Mouse (Mus musculus) CH12.LX (cell line): ENCODE results near the gene Rps6ka5. TPM values are rescaled to one million over a fixed set of nuclear protein-coding genes. Genes with fewer than 3 reads are reported as not detected.

Source experiments
- DNase-seq: peaks from one replicate; pipeline ENCODE4 v3.0.0-alpha.2; 2013; ENCODE audit errors: extremely low read depth
- H3K27ac ChIP-seq: 2 replicates; pipeline ENCODE4 v1.5.1; 2012; ENCODE audit warnings: low read depth, mild to moderate bottlenecking, control low read depth, moderate library complexity; ENCODE audit not compliant: insufficient read depth
- H3K27me3 ChIP-seq: replicated peaks from 2 replicates; pipeline ENCODE3; 2012; ENCODE audit warnings: inconsistent platforms
- H3K36me3 ChIP-seq, 2 experiments: replicated peaks in 1 of 2; 2 replicates each; pipeline versions ENCODE3 to v1.6.1; 2012; ENCODE audit warnings: inconsistent platforms in 1 of 2, low read length in 1 of 2, mild to moderate bottlenecking in 1 of 2, mixed read lengths in 1 of 2, moderate library complexity in 1 of 2; ENCODE audit not compliant: control insufficient read depth in 1 of 2, insufficient read depth in 1 of 2
- H3K4me1 ChIP-seq, 2 experiments: 2 replicates each; pipeline ENCODE4 v1.6.1; 2012; ENCODE audit warnings: inconsistent platforms in 1 of 2, moderate library complexity in 1 of 2; ENCODE audit not compliant: insufficient read depth in 2 of 2, control insufficient read depth in 1 of 2
- H3K4me2 ChIP-seq: 2 replicates; pipeline ENCODE4 v1.6.1; 2012; ENCODE audit warnings: low read depth, mild to moderate bottlenecking, control low read depth; ENCODE audit not compliant: poor library complexity, insufficient read depth, severe bottlenecking
- H3K4me3 ChIP-seq, 3 experiments: fragments of 150-350 bp in 1 of 3; sonication (generic) in 1 of 3; replicated peaks in 1 of 3; 2 replicates each; pipeline versions ENCODE3 to v1.5.1; 2011 to 2012; ENCODE audit warnings: low read depth in 2 of 3, low read length in 2 of 3, mild to moderate bottlenecking in 2 of 3, moderate library complexity in 2 of 3, control low read depth in 1 of 3, improper control_type of control experiment in 1 of 3, inconsistent platforms in 1 of 3, mixed read lengths in 1 of 3; ENCODE audit not compliant: poor library complexity in 1 of 3
- H3K79me2 ChIP-seq: replicated peaks from 2 replicates; pipeline ENCODE4 v1.6.1; 2012; ENCODE audit warnings: mild to moderate bottlenecking, moderate library complexity; ENCODE audit not compliant: control insufficient read depth, poor library complexity, insufficient read depth, severe bottlenecking; ENCODE audit errors: extremely low read depth
- H3K9ac ChIP-seq: 2 replicates; pipeline ENCODE4 v1.6.1; 2012; ENCODE audit warnings: low read depth, mild to moderate bottlenecking, control low read depth, moderate library complexity; ENCODE audit not compliant: insufficient read depth
- H3K9me3 ChIP-seq: replicated peaks from 2 replicates; pipeline ENCODE3; 2012; ENCODE audit warnings: low read length, inconsistent platforms, mixed read lengths
- BHLHE40 ChIP-seq: IDR thresholded peaks from 2 replicates; pipeline ENCODE4 v1.6.1; 2011; ENCODE audit warnings: mild to moderate bottlenecking, low read depth, low read length, improper control_type of control experiment
- CHD1 ChIP-seq: IDR thresholded peaks from 2 replicates; pipeline ENCODE4 v1.6.1; 2012; ENCODE audit warnings: low read depth, low read length, improper control_type of control experiment, inconsistent platforms
- CHD2 ChIP-seq: IDR thresholded peaks from 2 replicates; pipeline ENCODE4 v1.6.1; 2011; ENCODE audit warnings: low read length, improper control_type of control experiment
- CTCF ChIP-seq, 2 experiments: IDR thresholded peaks in 1 of 2; conservative IDR thresholded peaks in 1 of 2; 2 replicates each; pipeline ENCODE4 v1.5.1; 2011 to 2012; ENCODE audit warnings: low read depth in 2 of 2, low read length in 2 of 2, improper control_type of control experiment in 1 of 2, inconsistent platforms in 1 of 2, mild to moderate bottlenecking in 1 of 2, moderate library complexity in 1 of 2
- E2F4 ChIP-seq: IDR thresholded peaks from 2 replicates; pipeline ENCODE4 v1.6.1; 2011; ENCODE audit warnings: low read depth, low read length, improper control_type of control experiment; ENCODE audit not compliant: insufficient replicate concordance
- ELF1 ChIP-seq: IDR thresholded peaks from 2 replicates; pipeline ENCODE4 v1.6.1; 2014; ENCODE audit warnings: low read depth, mild to moderate bottlenecking, inconsistent platforms, low read length, improper control_type of control experiment
- EP300 ChIP-seq: IDR thresholded peaks from 2 replicates; pipeline ENCODE4 v1.6.1; 2011; ENCODE audit warnings: low read length, improper control_type of control experiment
- ETS1 ChIP-seq: conservative IDR thresholded peaks from 2 replicates; pipeline ENCODE4 v1.6.1; 2012; ENCODE audit warnings: low read depth, mild to moderate bottlenecking, inconsistent platforms, low read length, improper control_type of control experiment, moderate library complexity
- GABPA ChIP-seq: IDR thresholded peaks from 2 replicates; pipeline ENCODE4 v1.6.1; 2012; ENCODE audit warnings: low read depth, low read length, improper control_type of control experiment, inconsistent platforms; ENCODE audit not compliant: insufficient replicate concordance
- HCFC1 ChIP-seq: IDR thresholded peaks from 2 replicates; pipeline ENCODE4 v1.6.1; 2012; ENCODE audit warnings: low read depth, mild to moderate bottlenecking, inconsistent platforms, low read length, improper control_type of control experiment
- IRF4 ChIP-seq: IDR thresholded peaks from 2 replicates; pipeline ENCODE4 v1.6.1; 2014; ENCODE audit warnings: low read depth, mild to moderate bottlenecking, inconsistent platforms, low read length, improper control_type of control experiment
- JUN ChIP-seq: IDR thresholded peaks from 2 replicates; pipeline ENCODE4 v1.6.1; 2011; ENCODE audit warnings: low read depth, mild to moderate bottlenecking, low read length, improper control_type of control experiment, moderate library complexity; ENCODE audit not compliant: insufficient read depth
- JUND ChIP-seq: conservative IDR thresholded peaks from 2 replicates; pipeline ENCODE4 v1.6.1; 2011; ENCODE audit warnings: low read depth, low read length, improper control_type of control experiment
- KAT2A ChIP-seq: IDR thresholded peaks from 2 replicates; pipeline ENCODE4 v1.6.1; 2012; ENCODE audit warnings: low read length, improper control_type of control experiment, inconsistent platforms; ENCODE audit not compliant: insufficient replicate concordance
- MAFK ChIP-seq: IDR thresholded peaks from 2 replicates; pipeline ENCODE4 v1.6.1; 2011; ENCODE audit warnings: low read length, improper control_type of control experiment; ENCODE audit not compliant: insufficient replicate concordance
- MAX ChIP-seq: IDR thresholded peaks from 2 replicates; pipeline ENCODE4 v1.6.1; 2011; ENCODE audit warnings: low read length, improper control_type of control experiment
- MAZ ChIP-seq: IDR thresholded peaks from 2 replicates; pipeline ENCODE4 v1.6.1; 2012; ENCODE audit warnings: low read depth, mild to moderate bottlenecking, inconsistent platforms, low read length, improper control_type of control experiment, moderate library complexity
- MEF2A ChIP-seq: IDR thresholded peaks from 2 replicates; pipeline ENCODE4 v1.6.1; 2014; ENCODE audit warnings: low read depth, mild to moderate bottlenecking, inconsistent platforms, low read length, improper control_type of control experiment, borderline replicate concordance
- MXI1 ChIP-seq: IDR thresholded peaks from 2 replicates; pipeline ENCODE4 v1.6.1; 2011; ENCODE audit warnings: mild to moderate bottlenecking, low read depth, low read length, improper control_type of control experiment
- MYC ChIP-seq: IDR thresholded peaks from 2 replicates; pipeline ENCODE4 v1.6.1; 2011; ENCODE audit warnings: low read depth, mild to moderate bottlenecking, improper control_type of control experiment, low read length
- NELFE ChIP-seq: IDR thresholded peaks from 2 replicates; pipeline ENCODE4 v1.6.1; 2011; ENCODE audit warnings: low read depth, low read length, improper control_type of control experiment
- NRF1 ChIP-seq: IDR thresholded peaks from 2 replicates; pipeline ENCODE4 v1.6.1; 2014; ENCODE audit warnings: low read depth, mild to moderate bottlenecking, inconsistent platforms, low read length, improper control_type of control experiment, moderate library complexity
- PAX5 ChIP-seq: IDR thresholded peaks from 2 replicates; pipeline ENCODE4 v1.6.1; 2012; ENCODE audit warnings: low read length, inconsistent platforms, mixed read lengths
- POLR2A ChIP-seq: IDR thresholded peaks from 2 replicates; pipeline ENCODE4 v1.6.1; 2011; ENCODE audit warnings: low read depth, mild to moderate bottlenecking, improper control_type of control experiment, low read length
- POLR2AphosphoS2 ChIP-seq: IDR thresholded peaks from 2 replicates; pipeline ENCODE4 v1.6.1; 2011; ENCODE audit warnings: low read depth, low read length, improper control_type of control experiment
- RAD21 ChIP-seq: IDR thresholded peaks from 2 replicates; pipeline ENCODE4 v1.6.1; 2011; ENCODE audit warnings: low read depth, mild to moderate bottlenecking, low read length, improper control_type of control experiment, moderate library complexity
- RCOR1 ChIP-seq: conservative IDR thresholded peaks from 2 replicates; pipeline ENCODE4 v1.6.1; 2012; ENCODE audit warnings: low read depth, mild to moderate bottlenecking, inconsistent platforms, low read length, improper control_type of control experiment
- SIN3A ChIP-seq: IDR thresholded peaks from 2 replicates; pipeline ENCODE4 v1.6.1; 2012; ENCODE audit warnings: low read length, improper control_type of control experiment, inconsistent platforms
- SMC3 ChIP-seq: IDR thresholded peaks from 2 replicates; pipeline ENCODE4 v1.6.1; 2011; ENCODE audit warnings: low read depth, low read length, improper control_type of control experiment
- TBP ChIP-seq: conservative IDR thresholded peaks from 2 replicates; pipeline ENCODE4 v1.6.1; 2011; ENCODE audit warnings: low read depth, low read length, improper control_type of control experiment
- TCF12 ChIP-seq: IDR thresholded peaks from 2 replicates; pipeline ENCODE4 v1.6.1; 2014; ENCODE audit warnings: low read depth, mild to moderate bottlenecking, inconsistent platforms, low read length, improper control_type of control experiment
- UBTF ChIP-seq: IDR thresholded peaks from 2 replicates; pipeline ENCODE4 v1.6.1; 2012; ENCODE audit warnings: low read depth, mild to moderate bottlenecking, inconsistent platforms, low read length, improper control_type of control experiment, moderate library complexity
- USF1 ChIP-seq: IDR thresholded peaks from 2 replicates; pipeline ENCODE4 v1.6.1; 2014; ENCODE audit warnings: low read depth, mild to moderate bottlenecking, inconsistent platforms, low read length, improper control_type of control experiment
- USF2 ChIP-seq: conservative IDR thresholded peaks from 2 replicates; pipeline ENCODE4 v1.6.1; 2011; ENCODE audit warnings: low read depth, low read length, improper control_type of control experiment
- ZC3H11A ChIP-seq: IDR thresholded peaks from 2 replicates; pipeline ENCODE4 v1.6.1; 2012; ENCODE audit warnings: low read depth, mild to moderate bottlenecking, inconsistent platforms, low read length, improper control_type of control experiment
- ZKSCAN1 ChIP-seq: IDR thresholded peaks from 2 replicates; pipeline ENCODE4 v1.6.1; 2012; ENCODE audit warnings: low read depth, inconsistent platforms, low read length, improper control_type of control experiment, borderline replicate concordance
- ZMIZ1 ChIP-seq: IDR thresholded peaks from 2 replicates; pipeline ENCODE4 v1.6.1; 2012; ENCODE audit warnings: low read depth, mild to moderate bottlenecking, inconsistent platforms, low read length, improper control_type of control experiment
- ZNF384 ChIP-seq: IDR thresholded peaks from 2 replicates; pipeline ENCODE4 v1.6.1; 2012; ENCODE audit warnings: low read depth, low read length, improper control_type of control experiment, inconsistent platforms
- dilution Hi-C: fragments of 300-500 bp; cut with MboI; formaldehyde crosslinking; loops from 2 replicates; pipeline ENCODE4 v1.14.3; 2020; ENCODE audit warnings: low sequenced_read_pairs; ENCODE audit not compliant: extremely low pct_unique_long_range_greater_than_20kb, extremely low pct_ligation_motif_present
- in situ Hi-C: fragments of 300-500 bp; cut with MboI; formaldehyde crosslinking; loops from 3 replicates; pipeline ENCODE4 v1.14.3; 2019; ENCODE audit warnings: low sequenced_read_pairs, low pct_ligation_motif_present, low pct_unique_long_range_greater_than_20kb, mixed read lengths
- polyA plus RNA-seq: library from polyadenylated mRNA; unstranded; fragments of >175 nt; gene quantifications from 2 replicates; pipeline ENCODE4 v1.2.1, GENCODE M21; 2012; ENCODE audit warnings: low read depth; ENCODE audit not compliant: insufficient read length
- total RNA-seq, 2 experiments: library from RNA; depleted of rRNA; stranded (reverse); fragments of 300-350 nt in 1 of 2; fragments of >200 nt in 1 of 2; gene quantifications; 2 replicates each; pipeline ENCODE4 v1.2.3; 2012 to 2014

Gene Rps6ka5
- total and polyA plus RNA-seq, 3 experiments: 2.9 to 6.2 (median 4.8) TPM

- Histone ChIP-seq H3K4me2 (peak overlapping the region; percentile 98), H3K27ac (peak overlapping the region; percentile 86), H3K9me3 (no peaks in the 10 kb centered on the region), H3K79me2 (0 out of 2 replicates have a peak, but pooled peaks cover 4% of the 10 kb centered on the region), H3K9ac (peak overlapping the region; percentile 37; the same call in 1 of the 2 replicates), H3K36me3 (no peaks in the 10 kb centered on the region), H3K27me3 (no peaks in the 10 kb centered on the region), H3K4me1 (peaks cover 11 to 46% of the 10 kb centered on the region in 2 experiments; a peak in 3 of 4 replicates), H3K4me3 (peak overlapping the region; percentile 20 to 52 (median 45))
- TF ChIP-seq UBTF (no peak), CHD1 (0 out of 2 replicates have a peak, but pooled peaks have one; percentile 33), JUN (peak; percentile 84), TCF12 (peak; percentile 70), E2F4 (peak; percentile 78; the same call in 1 of the 2 replicates), ZMIZ1 (no peak), USF2 (peak; percentile 3; the same call in 1 of the 2 replicates), ETS1 (peak; percentile 63; the same call in 1 of the 2 replicates), KAT2A (no peak), MAX (no peak), MYC (peak; percentile 64; the same call in 1 of the 2 replicates), SMC3 (no peak), IRF4 (peak; percentile 97), EP300 (peak; percentile 92), CTCF (conservative IDR thresholded peaks at IDR 0.05 in 1 of 2, IDR thresholded peaks at IDR 0.05 in 1 of 2; ENCODE audit: low read depth in 2 of 2, low read length in 2 of 2) (no peak), TBP (0 out of 2 replicates have a peak, but pooled peaks have one; percentile 32), MXI1 (no peak), ZC3H11A (no peak), ELF1 (no peak), PAX5 (no peak), BHLHE40 (peak; percentile 59; the same call in 1 of the 2 replicates), JUND (peak; percentile 95), SIN3A (no peak), ZNF384 (no peak; the same call in 1 of the 2 replicates), MAZ (no peak), USF1 (no peak), HCFC1 (peak; percentile 32; the same call in 1 of the 2 replicates), POLR2A (no peak), POLR2AphosphoS2 (no peak), RCOR1 (no peak; the same call in 1 of the 2 replicates), NRF1 (no peak), MAFK (peak; percentile 71; the same call in 1 of the 2 replicates), RAD21 (no peak), ZKSCAN1 (no peak), MEF2A (peak; percentile 95), GABPA (no peak), NELFE (no peak), CHD2 (0 out of 2 replicates have a peak, but pooled peaks have one; percentile 13)
- dilution Hi-C loops (no loop called here), in situ Hi-C loops (no loop called here)
- peak; percentile 76 for DNase-seq
Observed at GRCm38 (mm10) chr12:100711116-100711691, 15.6 kb downstream of the Rps6ka5 start.
